8 mouse cellular contexts compared by ENCODE assay signal in the genomic region with DNA sequence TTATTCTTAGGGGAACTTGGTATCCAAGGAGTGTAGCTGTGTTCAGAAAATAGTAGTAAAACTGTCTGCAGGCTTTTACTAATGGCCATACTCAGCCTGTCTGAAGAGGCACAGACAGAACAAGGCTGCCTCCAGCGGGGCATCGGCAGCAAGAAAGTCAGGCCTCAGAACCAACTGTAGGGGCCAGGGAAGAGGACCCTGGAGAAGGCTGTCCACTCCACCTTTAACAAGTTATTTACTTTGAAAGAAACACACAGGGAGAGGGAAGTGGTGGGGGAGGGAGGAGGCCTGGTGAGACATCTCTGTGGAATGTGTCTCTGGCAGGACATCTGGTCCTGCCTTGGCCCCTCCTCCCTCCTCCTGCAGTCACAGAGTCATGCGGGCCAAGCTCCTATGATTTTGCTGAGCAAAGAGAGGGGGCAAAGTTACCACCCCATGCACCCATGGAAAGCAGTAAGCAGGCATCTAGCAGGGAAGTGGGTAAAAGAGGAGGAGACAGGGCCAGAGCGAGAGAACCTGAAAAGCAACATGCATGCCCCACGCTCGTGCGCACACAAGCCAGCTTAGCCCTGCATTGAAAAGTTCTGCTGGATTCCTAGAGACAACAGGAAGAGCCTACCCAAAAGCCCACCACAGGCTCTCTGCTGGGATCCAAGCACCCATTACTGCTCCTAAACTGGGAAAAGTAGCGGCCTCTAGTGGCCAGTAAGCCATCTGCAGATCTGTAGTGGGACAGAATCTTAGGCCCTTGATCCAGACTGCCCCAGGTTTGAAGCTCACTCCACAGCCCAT. TPM values are rescaled to one million over a fixed set of nuclear protein-coding genes. Genes with fewer than 3 reads are reported as not detected.
DNase-seq lines count a peak whose midpoint lies in the region; ATAC-seq and TF ChIP-seq lines count a peak whose summit lies in the region.

No protein-coding gene starts in this region.

- ATAC-seq in heart, embryonic 15.5 days (replicated peaks; ENCODE audit: insufficient number of reproducible peaks, insufficient read depth, low FRiP score, low read depth): peak; percentile 47
- peak; percentile 33 for ATAC-seq in neural tube, embryonic 13.5 days (ENCODE audit: low read depth)

- peaks cover 28% of the 10 kb centered on the region for H3K36me3 ChIP-seq in E14TG2a.4 (ENCODE audit: insufficient read depth, low read length)
- peaks cover 70% of the 10 kb centered on the region for H3K36me3 ChIP-seq in erythroblast, embryonic 14.5 days (ENCODE audit: control insufficient read depth)
- H3K36me3 ChIP-seq in heart, embryonic 15.5 days: no peaks in the 10 kb centered on the region; the same call in 1 of the 2 replicates
- peaks cover 27% of the 10 kb centered on the region for H3K36me3 ChIP-seq in neural tube, embryonic 13.5 days

- H3K9ac ChIP-seq in heart, embryonic 15.5 days: peak overlapping the region; percentile 40
- H3K9ac ChIP-seq in neural tube, embryonic 13.5 days: 0 out of 2 replicates have a peak overlapping the region, but pooled peaks have one; percentile 22

- no peaks in the 10 kb centered on the region for H3K27me3 ChIP-seq in E14TG2a.4 (ENCODE audit: insufficient read depth, low read length)
- no peaks in the 10 kb centered on the region for H3K27me3 ChIP-seq in erythroblast, embryonic 14.5 days (ENCODE audit: control insufficient read depth)
- H3K27me3 ChIP-seq in heart, embryonic 15.5 days: no peaks in the 10 kb centered on the region
- H3K27me3 ChIP-seq in neural tube, embryonic 13.5 days: no peaks in the 10 kb centered on the region

- peaks cover 89% of the 10 kb centered on the region for H3K4me1 ChIP-seq in E14TG2a.4 (replicated peaks; ENCODE audit: low read depth, low read length)
- H3K4me1 ChIP-seq in erythroblast, embryonic 14.5 days (ENCODE audit: control insufficient read depth): peaks cover 89% of the 10 kb centered on the region
- H3K4me1 ChIP-seq in heart, embryonic 15.5 days (replicated peaks): peaks cover 67% of the 10 kb centered on the region
- peaks cover 39% of the 10 kb centered on the region for H3K4me1 ChIP-seq in neural tube, embryonic 13.5 days (replicated peaks)

- WGBS in heart, embryonic 15.5 days: 11% methylated on average over 8 of the region's 8 CpGs
- 19% methylated on average over 8 of the region's 8 CpGs for WGBS in neural tube, embryonic 13.5 days

- TF ChIP-seq CTCF in E14TG2a.4 (conservative IDR thresholded peaks at IDR 0.05; ENCODE audit: low read length): peak; percentile 91
- peak; percentile 79 for TF ChIP-seq CTCF in brain, embryonic 14.5 days (IDR thresholded peaks at IDR 0.05; ENCODE audit: borderline replicate concordance, extremely low read depth, insufficient read depth, insufficient read length)

- TF ChIP-seq POLR2A in brain, embryonic 14.5 days (IDR thresholded peaks at IDR 0.05; ENCODE audit: borderline replicate concordance, extremely low read depth, insufficient read depth, insufficient read length, poor library complexity, severe bottlenecking): no peak

- DNase-seq in brain, embryonic 14.5 days (ENCODE audit: low read depth): peak; percentile 79
- peak; percentile 88 for DNase-seq in kidney, postnatal 10 days
- DNase-seq in lung, adult 18-20 months: peak; percentile 93 to 95
- DNase-seq in testis, postnatal 10 days (ENCODE audit: low spot score): peak; percentile 80

- peak overlapping the region; percentile 69 for H3K4me3 ChIP-seq in E14TG2a.4 (replicated peaks; ENCODE audit: low read length)
- H3K4me3 ChIP-seq in erythroblast, embryonic 14.5 days (replicated peaks): peak overlapping the region; percentile 66
- H3K4me3 ChIP-seq in heart, embryonic 15.5 days: peak overlapping the region; percentile 16; the same call in 1 of the 2 replicates
- H3K4me3 ChIP-seq in neural tube, embryonic 13.5 days: no peak overlapping the region

- H3K4me2 ChIP-seq in heart, embryonic 15.5 days: peak overlapping the region; percentile 64
- 0 out of 2 replicates have a peak overlapping the region, but pooled peaks have one; percentile 9 for H3K4me2 ChIP-seq in neural tube, embryonic 13.5 days

- no peaks in the 10 kb centered on the region for H3K9me3 ChIP-seq in E14TG2a.4 (ENCODE audit: low read length)
- no peaks in the 10 kb centered on the region for H3K9me3 ChIP-seq in erythroblast, embryonic 14.5 days (ENCODE audit: control insufficient read depth, low read length)
- no peaks in the 10 kb centered on the region for H3K9me3 ChIP-seq in heart, embryonic 15.5 days (replicated peaks)
- no peaks in the 10 kb centered on the region for H3K9me3 ChIP-seq in neural tube, embryonic 13.5 days

- peak overlapping the region; percentile 97 for H3K27ac ChIP-seq in heart, embryonic 15.5 days
- H3K27ac ChIP-seq in neural tube, embryonic 13.5 days (replicated peaks): peak overlapping the region; percentile 81

RNA-seq across cellular contexts. Expression of a gene that starts 12.2 kb away (rescaled TPM):
- 0.20 and 0.41 TPM in 2 replicates for polyA plus RNA-seq in brain, embryonic 14.5 days (2012; rRNA removed)
- 0.22 TPM in 1 of 2 replicates, not detected in the other for polyA plus RNA-seq in erythroblast, embryonic 14.5 days (2012)
- polyA plus RNA-seq in heart, embryonic 15.5 days (2015; fragmentation: Nextera tagmentation; extraction: Ambion mirVana): 6.9 and 10.6 TPM in 2 replicates
- 0.71 and 1.4 TPM in 2 replicates for polyA plus RNA-seq in neural tube, embryonic 13.5 days (2015; fragmentation: Nextera tagmentation; extraction: Ambion mirVana)

RNA-seq across cellular contexts. Expression of a gene that starts 16.9 kb away (rescaled TPM):
- polyA plus RNA-seq in brain, embryonic 14.5 days (2012; rRNA removed): 72.3 and 74.3 TPM in 2 replicates
- 31.1 and 36.9 TPM in 2 replicates for polyA plus RNA-seq in erythroblast, embryonic 14.5 days (2012)
- 38.4 and 45.4 TPM in 2 replicates for polyA plus RNA-seq in heart, embryonic 15.5 days (2015; fragmentation: Nextera tagmentation; extraction: Ambion mirVana)
- polyA plus RNA-seq in neural tube, embryonic 13.5 days (2015; fragmentation: Nextera tagmentation; extraction: Ambion mirVana): 57.1 and 58.8 TPM in 2 replicates

RNA-seq across cellular contexts. Expression of a gene that starts 50.7 kb away (rescaled TPM):
- polyA plus RNA-seq in brain, embryonic 14.5 days (2012; rRNA removed): 32.2 and 51.6 TPM in 2 replicates
- polyA plus RNA-seq in erythroblast, embryonic 14.5 days (2012): 2.8 and 4.2 TPM in 2 replicates
- 45.8 and 53.7 TPM in 2 replicates for polyA plus RNA-seq in heart, embryonic 15.5 days (2015; fragmentation: Nextera tagmentation; extraction: Ambion mirVana)
- polyA plus RNA-seq in neural tube, embryonic 13.5 days (2015; fragmentation: Nextera tagmentation; extraction: Ambion mirVana): 96.1 and 104 TPM in 2 replicates
